Mouse (Mus musculus) embryonic fibroblast, embryonic 13.5 days (primary cell): ENCODE data around the gene Ifitm10. TPM values are rescaled to one million over a fixed set of nuclear protein-coding genes. Genes with fewer than 3 reads are reported as not detected.
"Not testable (repeated sequence)": the region's sequence is repeated elsewhere in the genome, so short reads cannot be mapped to it uniquely, and the experiment has no call there.

Source experiments
- H3K27ac ChIP-seq: 2 replicates; pipeline ENCODE4 v1.5.1; 2012; ENCODE audit warnings: low read length, control low read depth, inconsistent platforms; ENCODE audit not compliant: insufficient read depth
- H3K4me1 ChIP-seq: 2 replicates; pipeline ENCODE4 v1.6.1; 2011; ENCODE audit warnings: low read length; ENCODE audit not compliant: control insufficient read depth, insufficient read depth
- H3K4me3 ChIP-seq: 2 replicates; pipeline ENCODE4 v1.5.1; 2011; ENCODE audit warnings: mild to moderate bottlenecking, control low read depth, low read length; ENCODE audit not compliant: insufficient read depth
- CTCF ChIP-seq: IDR thresholded peaks from 2 replicates; pipeline ENCODE4 v1.5.1; 2011; ENCODE audit warnings: mild to moderate bottlenecking, control low read depth, low read length, moderate library complexity, borderline replicate concordance; ENCODE audit not compliant: insufficient read depth
- POLR2A ChIP-seq: IDR thresholded peaks from 2 replicates; pipeline ENCODE4 v1.6.1; 2011; ENCODE audit warnings: low read depth, mild to moderate bottlenecking, control low read depth, low read length, moderate library complexity
- polyA plus RNA-seq: library from polyadenylated mRNA; stranded (reverse); fragments of >200 nt; gene quantifications from 2 replicates; pipeline ENCODE4 v1.2.4, GENCODE M21; 2011; ENCODE audit warnings: low read depth; ENCODE audit not compliant: missing spikeins, insufficient read length

Gene Ifitm10
- 6.0 and 6.5 TPM in 2 replicates for polyA plus RNA-seq

- Histone ChIP-seq H3K4me1 (no peaks in the 10 kb centered on the region), H3K27ac (no peak within 1 kb of the TSS), H3K4me3 (no peak within 1 kb of the TSS)
- TF ChIP-seq CTCF, result no peak
- TF ChIP-seq POLR2A, result no peak
Measured at GRCm38 (mm10) chr7:142373641-142374412, at the start of gene Ifitm10. Gene Ifitm10, minus strand, starts transcription at chr7:142373753.

GRCm38 (mm10) chr7:142421826-142422225 is 48.3 kb upstream of the Ifitm10 start:
- H3K4me1 ChIP-seq, result no peaks in the 10 kb centered on the region
- H3K27ac ChIP-seq, result no peak overlapping the region
- TF ChIP-seq CTCF (no peak), POLR2A (no peak)
- no peak overlapping the region for H3K4me3 ChIP-seq

- Histone ChIP-seq H3K27ac (no peak overlapping the region), H3K4me1 (no peaks in the 10 kb centered on the region), H3K4me3 (no peak overlapping the region)
- TF ChIP-seq POLR2A (no peak), CTCF (no peak)
Measured at GRCm38 (mm10) chr7:142419887-142420286, 46.3 kb upstream of the Ifitm10 start.

GRCm38 (mm10) chr7:142418679-142419078 is 45.1 kb upstream of the Ifitm10 start:
- Histone ChIP-seq H3K4me3 (no peak overlapping the region), H3K4me1 (no peaks in the 10 kb centered on the region), H3K27ac (no peak overlapping the region)
- TF ChIP-seq POLR2A, result no peak
- TF ChIP-seq CTCF, result no peak

- H3K4me1 ChIP-seq, result no peaks in the 10 kb centered on the region
- H3K4me3 ChIP-seq, result no peak overlapping the region
- no peak overlapping the region for H3K27ac ChIP-seq
- TF ChIP-seq CTCF, result no peak
- TF ChIP-seq POLR2A, result no peak
Measured at GRCm38 (mm10) chr7:142418027-142418426, 44.5 kb upstream of the Ifitm10 start.

- Histone ChIP-seq H3K4me3 (no peak overlapping the region), H3K27ac (no peak overlapping the region), H3K4me1 (no peaks in the 10 kb centered on the region)
- TF ChIP-seq CTCF (no peak), POLR2A (no peak)
Measured at GRCm38 (mm10) chr7:142416225-142416624, 42.7 kb upstream of the Ifitm10 start.

GRCm38 (mm10) chr7:142415314-142415713 is 41.8 kb upstream of the Ifitm10 start:
- no peak overlapping the region for H3K27ac ChIP-seq
- H3K4me3 ChIP-seq, result no peak overlapping the region
- no peaks in the 10 kb centered on the region for H3K4me1 ChIP-seq
- TF ChIP-seq CTCF, result no peak
- TF ChIP-seq POLR2A, result no peak

GRCm38 (mm10) chr7:142413285-142413684 is 39.7 kb upstream of the Ifitm10 start:
- TF ChIP-seq POLR2A, result no peak
- TF ChIP-seq CTCF, result no peak
- Histone ChIP-seq H3K4me1 (no peaks in the 10 kb centered on the region), H3K27ac (no peak overlapping the region), H3K4me3 (no peak overlapping the region)

GRCm38 (mm10) chr7:142409603-142410002 is 36.0 kb upstream of the Ifitm10 start:
- Histone ChIP-seq H3K4me1 (no peaks in the 10 kb centered on the region), H3K4me3 (no peak overlapping the region), H3K27ac (no peak overlapping the region)
- TF ChIP-seq POLR2A, result no peak
- TF ChIP-seq CTCF, result no peak

- H3K4me3 ChIP-seq, result no peak overlapping the region
- H3K4me1 ChIP-seq, result no peaks in the 10 kb centered on the region
- H3K27ac ChIP-seq, result no peak overlapping the region
- TF ChIP-seq CTCF (no peak), POLR2A (no peak)
Measured at GRCm38 (mm10) chr7:142408686-142409085, 35.1 kb upstream of the Ifitm10 start.

- Histone ChIP-seq H3K4me1 (no peaks in the 10 kb centered on the region), H3K4me3 (no peak overlapping the region), H3K27ac (no peak overlapping the region)
- TF ChIP-seq POLR2A, result no peak
- no peak for TF ChIP-seq CTCF
Measured at GRCm38 (mm10) chr7:142407935-142408334, 34.4 kb upstream of the Ifitm10 start.

GRCm38 (mm10) chr7:142405134-142405533 is 31.6 kb upstream of the Ifitm10 start:
- not testable (repeated sequence) for H3K4me3 ChIP-seq, H3K4me1 ChIP-seq

More at GRCm38 (mm10) chr7:142405134-142405533, 31.6 kb upstream of the Ifitm10 start:
- H3K27ac ChIP-seq, result not testable (repeated sequence)
